ENCODE assay signal across 8 mouse cellular contexts in genomic region chr5:120440733-120441132, GRCm38 (mm10). TPM values are rescaled to one million over a fixed set of nuclear protein-coding genes. Genes with fewer than 3 reads are reported as not detected.
DNase-seq lines count a peak whose midpoint lies in the region; ATAC-seq and TF ChIP-seq lines count a peak whose summit lies in the region.

No protein-coding gene starts in this region.

- no peaks in the 10 kb centered on the region for H3K36me3 ChIP-seq in forebrain, embryonic 11.5 days (ENCODE audit: control insufficient read depth, insufficient read depth, low read length)
- H3K36me3 ChIP-seq in heart, embryonic 15.5 days, result no peaks in the 10 kb centered on the region
- no peaks in the 10 kb centered on the region for H3K36me3 ChIP-seq in liver, embryonic 14.5 days (replicated peaks; ENCODE audit: control insufficient read depth, insufficient read depth, low read depth)
- H3K36me3 ChIP-seq in neural tube, embryonic 13.5 days, result peaks cover 7% of the 10 kb centered on the region

- no peak for TF ChIP-seq EP300 in liver, embryonic 14.5 days (IDR thresholded peaks at IDR 0.05; ENCODE audit: low read depth)

- peak overlapping the region; percentile 36; the same call in 1 of the 2 replicates for H3K4me2 ChIP-seq in forebrain, embryonic 11.5 days (ENCODE audit: low read depth, low read length, severe bottlenecking)
- peak overlapping the region; percentile 68 for H3K4me2 ChIP-seq in heart, embryonic 15.5 days
- 0 out of 2 replicates have a peak overlapping the region, but pooled peaks have one; percentile 22 for H3K4me2 ChIP-seq in liver, embryonic 14.5 days (ENCODE audit: low read depth)
- H3K4me2 ChIP-seq in neural tube, embryonic 13.5 days, result peak overlapping the region; percentile 68

- DNase-seq in c-Kit-positive CD71-negative TER-119-negative erythroid progenitor cells, embryonic 14.5 days (ENCODE audit: low read depth), result peak; percentile 74
- DNase-seq in forebrain, embryonic 11.5 days (ENCODE audit: low spot score), result peak; percentile 99
- DNase-seq in kidney, postnatal 36 days, result peak; percentile 84 to 98
- DNase-seq in liver, embryonic 14.5 days (ENCODE audit: low read depth in 3 of 3, low spot score in 3 of 3), result peak; percentile 49 to 53 (median 52)
- peak; percentile 52 for DNase-seq in telencephalon, adult 2 months (ENCODE audit: low read depth, low spot score)

- no peaks in the 10 kb centered on the region for H3K9me3 ChIP-seq in forebrain, embryonic 11.5 days (ENCODE audit: control insufficient read depth, low read length)
- H3K9me3 ChIP-seq in heart, embryonic 15.5 days (replicated peaks), result no peaks in the 10 kb centered on the region
- H3K9me3 ChIP-seq in liver, embryonic 14.5 days (ENCODE audit: control insufficient read depth, low read length), result no peaks in the 10 kb centered on the region
- H3K9me3 ChIP-seq in neural tube, embryonic 13.5 days, result no peaks in the 10 kb centered on the region

- no peak overlapping the region for H3K9ac ChIP-seq in forebrain, embryonic 11.5 days (ENCODE audit: low read length)
- H3K9ac ChIP-seq in heart, embryonic 15.5 days, result no peak overlapping the region
- no peak overlapping the region for H3K9ac ChIP-seq in liver, embryonic 14.5 days (replicated peaks)
- H3K9ac ChIP-seq in neural tube, embryonic 13.5 days, result peak overlapping the region; percentile 92

- H3K27ac ChIP-seq in forebrain, embryonic 11.5 days (ENCODE audit: low read depth, low read length), result no peak overlapping the region
- no peak overlapping the region for H3K27ac ChIP-seq in heart, embryonic 15.5 days
- H3K27ac ChIP-seq in liver, embryonic 14.5 days, result no peak overlapping the region
- H3K27ac ChIP-seq in neural tube, embryonic 13.5 days (replicated peaks), result peak overlapping the region; percentile 94

- peak; percentile 92 for TF ChIP-seq CTCF in liver, embryonic 14.5 days (IDR thresholded peaks at IDR 0.05; ENCODE audit: low read depth)

- ATAC-seq in CD4-positive, CD25-positive, alpha-beta regulatory T cell, adult 4 months, result peak; percentile 39
- ATAC-seq in forebrain, embryonic 11.5 days (replicated peaks; ENCODE audit: low FRiP score), result peak; percentile 23; the same call in 1 of the 2 replicates
- 0 out of 2 replicates have a peak, but pooled peaks have one; percentile 35 for ATAC-seq in heart, embryonic 15.5 days (replicated peaks; ENCODE audit: insufficient number of reproducible peaks, insufficient read depth, low FRiP score, low read depth)
- ATAC-seq in liver, embryonic 14.5 days (ENCODE audit: insufficient read depth), result no peak
- ATAC-seq in neural tube, embryonic 13.5 days (ENCODE audit: low read depth), result peak; percentile 72

- H3K4me1 ChIP-seq in forebrain, embryonic 11.5 days (replicated peaks; ENCODE audit: control insufficient read depth, insufficient read depth, low read length), result peaks cover 25% of the 10 kb centered on the region
- peaks cover 28% of the 10 kb centered on the region for H3K4me1 ChIP-seq in heart, embryonic 15.5 days (replicated peaks)
- H3K4me1 ChIP-seq in liver, embryonic 14.5 days (replicated peaks; ENCODE audit: control insufficient read depth in 2 of 2, insufficient read depth in 2 of 2, low read length in 1 of 2), result no peaks in the 10 kb centered on the region
- peaks cover 36% of the 10 kb centered on the region for H3K4me1 ChIP-seq in neural tube, embryonic 13.5 days (replicated peaks)

- peaks cover 36% of the 10 kb centered on the region for H3K27me3 ChIP-seq in forebrain, embryonic 11.5 days (ENCODE audit: control insufficient read depth, insufficient read depth, low read length)
- peaks cover 89% of the 10 kb centered on the region for H3K27me3 ChIP-seq in heart, embryonic 15.5 days
- peaks cover 54% of the 10 kb centered on the region for H3K27me3 ChIP-seq in liver, embryonic 14.5 days (ENCODE audit: control insufficient read depth, insufficient read depth, low read length)
- peaks cover 73% of the 10 kb centered on the region for H3K27me3 ChIP-seq in neural tube, embryonic 13.5 days

- H3K4me3 ChIP-seq in forebrain, embryonic 11.5 days (ENCODE audit: low read depth, low read length), result no peak overlapping the region; the same call in 1 of the 2 replicates
- peak overlapping the region; percentile 47 for H3K4me3 ChIP-seq in heart, embryonic 15.5 days
- no peak overlapping the region for H3K4me3 ChIP-seq in liver, embryonic 14.5 days (ENCODE audit: insufficient read depth in 1 of 2, low read depth in 2 of 2, low read length in 2 of 2)
- peak overlapping the region; percentile 59 for H3K4me3 ChIP-seq in neural tube, embryonic 13.5 days

- 14% methylated on average over 14 of the region's 14 CpGs for WGBS in forebrain, embryonic 11.5 days
- 8% methylated on average over 14 of the region's 14 CpGs for WGBS in heart, embryonic 15.5 days
- WGBS in liver, embryonic 14.5 days (ENCODE audit: insufficient replicate concordance), result 4% methylated on average over 14 of the region's 14 CpGs
- WGBS in neural tube, embryonic 13.5 days, result 4% methylated on average over 14 of the region's 14 CpGs

RNA-seq across cellular contexts. Expression of gene Lhx5, which starts 9.2 kb away (rescaled TPM):
- not detected for polyA plus RNA-seq in CD4-positive, CD25-positive, alpha-beta regulatory T cell, adult 4 months (2017; shearing (Covaris generic))
- 22.7 and 25.2 TPM in 2 replicates for polyA plus RNA-seq in forebrain, embryonic 11.5 days (2014; fragmentation: Nextera tagmentation; extraction: Ambion mirVana)
- polyA plus RNA-seq in heart, embryonic 15.5 days (2015; fragmentation: Nextera tagmentation; extraction: Ambion mirVana), result not detected in 2 replicates
- 0.02 TPM in 1 of 2 replicates, not detected in the other for polyA plus RNA-seq in liver, embryonic 14.5 days (2012; rRNA removed)
- polyA plus RNA-seq in liver, embryonic 14.5 days (2014; fragmentation: Nextera tagmentation; extraction: Ambion mirVana), result not detected in 2 replicates
- polyA plus RNA-seq in neural tube, embryonic 13.5 days (2015; fragmentation: Nextera tagmentation; extraction: Ambion mirVana), result 42.0 and 46.0 TPM in 2 replicates

RNA-seq across cellular contexts. Expression of gene Sdsl, which starts 31.9 kb away (rescaled TPM):
- not detected for polyA plus RNA-seq in CD4-positive, CD25-positive, alpha-beta regulatory T cell, adult 4 months (2017; shearing (Covaris generic))
- 4.5 and 6.0 TPM in 2 replicates for polyA plus RNA-seq in forebrain, embryonic 11.5 days (2014; fragmentation: Nextera tagmentation; extraction: Ambion mirVana)
- 14.3 and 15.8 TPM in 2 replicates for polyA plus RNA-seq in heart, embryonic 15.5 days (2015; fragmentation: Nextera tagmentation; extraction: Ambion mirVana)
- polyA plus RNA-seq in liver, embryonic 14.5 days (2012; rRNA removed), result 0.78 and 0.93 TPM in 2 replicates
- 1.2 and 2.0 TPM in 2 replicates for polyA plus RNA-seq in liver, embryonic 14.5 days (2014; fragmentation: Nextera tagmentation; extraction: Ambion mirVana)
- 5.2 and 6.9 TPM in 2 replicates for polyA plus RNA-seq in neural tube, embryonic 13.5 days (2015; fragmentation: Nextera tagmentation; extraction: Ambion mirVana)

RNA-seq across cellular contexts. Expression of gene Sds, which starts 35.6 kb away (rescaled TPM):
- not detected for polyA plus RNA-seq in CD4-positive, CD25-positive, alpha-beta regulatory T cell, adult 4 months (2017; shearing (Covaris generic))
- not detected in 2 replicates for polyA plus RNA-seq in forebrain, embryonic 11.5 days (2014; fragmentation: Nextera tagmentation; extraction: Ambion mirVana)
- 0.33 TPM in 1 of 2 replicates, not detected in the other for polyA plus RNA-seq in heart, embryonic 15.5 days (2015; fragmentation: Nextera tagmentation; extraction: Ambion mirVana)
- 0.13 and 0.61 TPM in 2 replicates for polyA plus RNA-seq in liver, embryonic 14.5 days (2012; rRNA removed)
- polyA plus RNA-seq in liver, embryonic 14.5 days (2014; fragmentation: Nextera tagmentation; extraction: Ambion mirVana), result 0.15 and 0.22 TPM in 2 replicates
- polyA plus RNA-seq in neural tube, embryonic 13.5 days (2015; fragmentation: Nextera tagmentation; extraction: Ambion mirVana), result not detected in 2 replicates

Comparison
In these comparisons a context has a peak if more than half of its experiments do, and no peak if none do; other contexts are left out.
1. H3K4me3 ChIP-seq: peak in heart, embryonic 15.5 days (single experiment) and neural tube, embryonic 13.5 days (single experiment); none in forebrain, embryonic 11.5 days (single experiment) and liver, embryonic 14.5 days (0 of 2).
2. RNA of gene Lhx5, which starts 9.2 kb away (polyA plus RNA-seq): 42.0 to 46.0 TPM in neural tube, embryonic 13.5 days and 22.7 to 25.2 TPM in forebrain, embryonic 11.5 days; not detected in heart, embryonic 15.5 days, not detected in CD4-positive, CD25-positive, alpha-beta regulatory T cell, adult 4 months and 0.02 TPM in liver, embryonic 14.5 days; every median in the first group is over 10 times any median in the second.
3. Peak in every context shown above with its lines, with median percentiles within 50 percentile points of each other: DNase-seq and H3K4me2 ChIP-seq.